Mouse (Mus musculus) hindbrain, embryonic 11.5 days (tissue): ENCODE measurements around the gene Tead3. TPM values are rescaled to one million over a fixed set of nuclear protein-coding genes. Genes with fewer than 3 reads are reported as not detected.

Source experiments
- ATAC-seq: fragments of 200-750 bp; cut with Nextera tagmentation; 2 replicates; pipeline ENCODE4 v1.8.0; 2017; ENCODE audit warnings: mild to moderate bottlenecking, moderate TSS enrichment, moderate library complexity; ENCODE audit not compliant: low FRiP score
- DNase-seq: peaks from one replicate; pipeline ENCODE4 v3.0.0-alpha.2; 2015; ENCODE audit warnings: low spot score
- H3K27ac ChIP-seq: fragments of 300-500 bp; sonication (generic); 2 replicates; pipeline ENCODE4 v1.5.1; 2014; ENCODE audit warnings: mild to moderate bottlenecking, low read depth, low read length
- H3K27me3 ChIP-seq: fragments of 300-500 bp; sonication (generic); 2 replicates; pipeline ENCODE4 v1.6.1; 2014; ENCODE audit warnings: mild to moderate bottlenecking, low read length, moderate library complexity, mixed read lengths; ENCODE audit not compliant: control insufficient read depth, insufficient read depth
- H3K36me3 ChIP-seq: fragments of 300-500 bp; sonication (generic); 2 replicates; pipeline ENCODE4 v1.6.1; 2014; ENCODE audit warnings: mild to moderate bottlenecking, low read length, moderate library complexity, mixed read lengths; ENCODE audit not compliant: control insufficient read depth, insufficient read depth
- H3K4me1 ChIP-seq: fragments of 300-500 bp; sonication (generic); replicated peaks from 2 replicates; pipeline ENCODE4 v1.6.1; 2014; ENCODE audit warnings: low read length, mixed read lengths; ENCODE audit not compliant: control insufficient read depth, insufficient read depth
- H3K4me2 ChIP-seq: fragments of 300-500 bp; sonication (generic); replicated peaks from 2 replicates; pipeline ENCODE4 v1.6.1; 2014; ENCODE audit warnings: mild to moderate bottlenecking, low read depth, low read length
- H3K4me3 ChIP-seq: fragments of 300-500 bp; sonication (generic); 2 replicates; pipeline ENCODE4 v1.5.1; 2014; ENCODE audit warnings: low read depth, low read length
- H3K9ac ChIP-seq: fragments of 300-500 bp; sonication (generic); 2 replicates; pipeline ENCODE4 v1.6.1; 2014; ENCODE audit warnings: low read depth, low read length
- H3K9me3 ChIP-seq: fragments of 300-500 bp; sonication (generic); 2 replicates; pipeline ENCODE4 v1.6.1; 2016; ENCODE audit warnings: low read length; ENCODE audit not compliant: control insufficient read depth
- WGBS: fragments of 180-500 bp; shearing (Covaris S2); extraction: QIAGEN DNeasy Blood & Tissue Kit; methylation state at CpG from one replicate; pipeline ENCODE4 v1.1.7; 2014; 5-methylcytosine and 5-hydroxymethylcytosine counted together
- polyA plus RNA-seq: library from polyadenylated mRNA; unstranded; fragments of >200 nt; fragmentation: Nextera tagmentation; extraction: Ambion mirVana; gene quantifications from 2 replicates; pipeline ENCODE4 v1.2.1, GENCODE M21; 2014

Gene Tead3
- polyA plus RNA-seq, 1 experiment from 2014 or later, result 3.7 TPM

- H3K36me3 ChIP-seq, result no peaks in the 10 kb centered on the region
- peak overlapping the region; percentile 23; the same call in 1 of the 2 replicates for H3K4me2 ChIP-seq
- no peaks in the 10 kb centered on the region for H3K27me3 ChIP-seq
- WGBS, result 28% methylated on average over 17 of the region's 17 CpGs
- DNase-seq, result peak; percentile 52
- H3K9me3 ChIP-seq, result no peaks in the 10 kb centered on the region
- ATAC-seq, result peak; percentile 39; the same call in 1 of the 2 replicates
- H3K4me3 ChIP-seq, result peak overlapping the region; percentile 81
- peaks cover 3% of the 10 kb centered on the region; the same call in 1 of the 2 replicates for H3K4me1 ChIP-seq
- no peak overlapping the region for H3K27ac ChIP-seq
- no peak overlapping the region for H3K9ac ChIP-seq
Measured at GRCm38 (mm10) chr17:28312232-28313211, 38.1 kb downstream of the Tead3 start.

- no peaks in the 10 kb centered on the region for H3K9me3 ChIP-seq
- no peak overlapping the region for H3K4me2 ChIP-seq
- DNase-seq (no peak), ATAC-seq (no peak)
- no peaks in the 10 kb centered on the region for H3K27me3 ChIP-seq
- no peaks in the 10 kb centered on the region for H3K36me3 ChIP-seq
- H3K27ac ChIP-seq, result no peak overlapping the region
- peaks cover 3% of the 10 kb centered on the region; the same call in 1 of the 2 replicates for H3K4me1 ChIP-seq
- H3K9ac ChIP-seq, result no peak overlapping the region
- H3K4me3 ChIP-seq, result no peak overlapping the region
- 76% methylated on average over 5 of the region's 5 CpGs for WGBS
Measured at GRCm38 (mm10) chr17:28311366-28312132, 39.1 kb downstream of the Tead3 start.

GRCm38 (mm10) chr17:28310831-28311230, 39.8 kb downstream of the Tead3 start:
- H3K9ac ChIP-seq, result no peak overlapping the region
- ATAC-seq, result no peak
- no peak for DNase-seq
- no peaks in the 10 kb centered on the region for H3K9me3 ChIP-seq
- 87% methylated on average over 3 of the region's 3 CpGs for WGBS
- no peak overlapping the region for H3K4me2 ChIP-seq
- H3K4me1 ChIP-seq, result peaks cover 3% of the 10 kb centered on the region; the same call in 1 of the 2 replicates
- no peak overlapping the region for H3K4me3 ChIP-seq
- H3K36me3 ChIP-seq, result no peaks in the 10 kb centered on the region
- no peaks in the 10 kb centered on the region for H3K27me3 ChIP-seq
- H3K27ac ChIP-seq, result no peak overlapping the region

GRCm38 (mm10) chr17:28308297-28309195, 42.1 kb downstream of the Tead3 start:
- WGBS, result 17% methylated on average over 18 of the region's 18 CpGs

GRCm38 (mm10) chr17:28305172-28305571, 45.4 kb downstream of the Tead3 start:
- ATAC-seq (no peak), DNase-seq (no peak)
- H3K9ac ChIP-seq, result no peak overlapping the region
- WGBS, result 55% methylated on average over 10 of the region's 10 CpGs
- H3K4me2 ChIP-seq, result no peak overlapping the region
- no peak overlapping the region for H3K4me3 ChIP-seq
- no peak overlapping the region for H3K27ac ChIP-seq
- H3K9me3 ChIP-seq, result no peaks in the 10 kb centered on the region
- H3K27me3 ChIP-seq, result no peaks in the 10 kb centered on the region
- H3K4me1 ChIP-seq, result peaks cover 2% of the 10 kb centered on the region; the same call in 1 of the 2 replicates
- H3K36me3 ChIP-seq, result no peaks in the 10 kb centered on the region

More at GRCm38 (mm10) chr17:28308297-28309195, 42.1 kb downstream of the Tead3 start:
- H3K36me3 ChIP-seq, result no peaks in the 10 kb centered on the region
- H3K4me2 ChIP-seq, result no peak overlapping the region
- no peaks in the 10 kb centered on the region; the same call in 1 of the 2 replicates for H3K4me1 ChIP-seq
- H3K27ac ChIP-seq, result no peak overlapping the region
- H3K27me3 ChIP-seq, result no peaks in the 10 kb centered on the region
- H3K9ac ChIP-seq, result no peak overlapping the region
- no peak overlapping the region for H3K4me3 ChIP-seq
- no peaks in the 10 kb centered on the region for H3K9me3 ChIP-seq
- peak; percentile 95 for DNase-seq
- no peak for ATAC-seq

GRCm38 (mm10) chr17:28300850-28301249, 49.8 kb downstream of the Tead3 start:
- WGBS, result 62% methylated on average over 3 of the region's 3 CpGs
- ATAC-seq (no peak), DNase-seq (no peak)
- H3K36me3 ChIP-seq, result no peaks in the 10 kb centered on the region
- no peak overlapping the region for H3K4me2 ChIP-seq
- H3K4me3 ChIP-seq, result no peak overlapping the region
- H3K4me1 ChIP-seq, result peaks cover 5% of the 10 kb centered on the region
- H3K27ac ChIP-seq, result no peak overlapping the region
- H3K9me3 ChIP-seq, result no peaks in the 10 kb centered on the region
- no peak overlapping the region for H3K9ac ChIP-seq
- H3K27me3 ChIP-seq, result no peaks in the 10 kb centered on the region

- WGBS, result 11% methylated on average over 9 of the region's 9 CpGs
- ATAC-seq (no peak), DNase-seq (peak; percentile 36)
- Histone ChIP-seq H3K4me1 (peaks cover 5% of the 10 kb centered on the region), H3K27ac (peak overlapping the region; percentile 58; the same call in 1 of the 2 replicates), H3K9me3 (no peaks in the 10 kb centered on the region), H3K4me3 (no peak overlapping the region), H3K4me2 (no peak overlapping the region), H3K27me3 (no peaks in the 10 kb centered on the region), H3K36me3 (no peaks in the 10 kb centered on the region), H3K9ac (peak overlapping the region; percentile 27; the same call in 1 of the 2 replicates)
Measured at GRCm38 (mm10) chr17:28300323-28300722, 50.3 kb downstream of the Tead3 start.
